Mouse (Mus musculus) fibroblast of lung, adult 2 months (primary cell): ENCODE measurements at regions not wholly inside any gene's neighbourhood (a gene's known extent, or its start where the extent isn't known, plus 50 kb on each side); places are given as distances from the start of the nearest gene placed in this dataset.
"Not testable (repeated sequence)": the region's sequence is repeated elsewhere in the genome, so short reads cannot be mapped to it uniquely, and the experiment has no call there.

Source experiments
- DNase-seq: peaks from one replicate; pipeline ENCODE4 v3.0.0-alpha.2; 2011; ENCODE audit warnings: low read depth

- DNase-seq = no peak
Measured at GRCm38 (mm10) chr6:14632837-14633236, 122.2 kb downstream of the Ppp1r3a start.

DNA sequence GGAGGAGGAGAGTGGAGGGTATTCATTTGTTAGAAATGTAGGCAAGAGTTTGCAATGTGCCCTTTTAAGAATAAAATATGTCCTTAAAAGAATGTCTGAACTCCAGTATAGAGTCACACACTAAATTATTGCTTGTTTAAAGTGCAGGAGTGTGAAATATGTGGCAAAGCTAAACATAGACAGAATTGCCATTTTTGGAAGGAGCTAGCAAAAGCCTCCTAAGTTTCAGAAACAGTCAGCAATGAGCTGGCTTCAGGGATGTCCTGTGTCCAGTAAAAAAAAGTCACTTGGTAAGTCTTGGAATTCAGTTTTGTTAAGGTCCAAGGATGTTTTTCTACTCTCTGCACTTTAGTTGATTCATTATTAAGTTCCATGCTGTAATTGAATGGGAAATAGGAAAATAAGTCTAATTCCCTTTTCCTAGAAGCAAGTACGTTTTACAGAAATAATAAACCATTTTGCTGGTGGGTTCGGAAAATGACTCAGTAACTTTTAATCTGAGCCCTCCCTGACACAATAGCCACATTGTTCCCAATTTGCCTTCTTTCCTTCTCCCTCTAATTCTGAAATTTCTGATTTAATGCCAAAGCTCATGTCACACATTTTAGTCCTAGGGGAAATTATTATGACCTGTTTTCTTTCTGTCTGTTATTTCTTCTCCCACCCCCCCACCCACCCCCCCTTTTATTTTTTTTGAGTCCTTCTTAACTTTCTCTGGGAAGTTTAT is 123.2 kb downstream of the Ppp1r3a start:
- peak; percentile 8 for DNase-seq

GRCm38 (mm10) chr6:14616629-14617028 is 138.4 kb downstream of the Ppp1r3a start:
- DNase-seq = no peak

DNA sequence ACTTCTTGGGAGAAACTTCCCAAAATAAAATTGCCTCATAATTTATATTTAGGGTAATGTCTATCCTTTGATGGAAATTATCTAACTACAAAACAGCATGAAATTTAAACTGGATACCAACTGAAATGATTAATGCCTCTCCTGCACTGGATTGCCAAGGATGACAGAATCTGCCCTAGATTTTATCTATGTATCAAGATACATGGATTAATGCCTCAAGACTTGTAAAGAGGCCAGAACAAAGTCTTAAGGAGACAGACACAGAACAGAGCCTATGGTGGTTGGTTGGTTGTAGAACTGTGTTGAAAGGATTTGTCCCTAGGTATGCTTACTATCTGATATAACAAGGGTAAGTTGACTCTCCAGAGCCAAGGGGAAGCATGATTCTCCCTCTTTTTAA is 147.0 kb downstream of the Ppp1r3a start:
- DNase-seq = no peak

DNA sequence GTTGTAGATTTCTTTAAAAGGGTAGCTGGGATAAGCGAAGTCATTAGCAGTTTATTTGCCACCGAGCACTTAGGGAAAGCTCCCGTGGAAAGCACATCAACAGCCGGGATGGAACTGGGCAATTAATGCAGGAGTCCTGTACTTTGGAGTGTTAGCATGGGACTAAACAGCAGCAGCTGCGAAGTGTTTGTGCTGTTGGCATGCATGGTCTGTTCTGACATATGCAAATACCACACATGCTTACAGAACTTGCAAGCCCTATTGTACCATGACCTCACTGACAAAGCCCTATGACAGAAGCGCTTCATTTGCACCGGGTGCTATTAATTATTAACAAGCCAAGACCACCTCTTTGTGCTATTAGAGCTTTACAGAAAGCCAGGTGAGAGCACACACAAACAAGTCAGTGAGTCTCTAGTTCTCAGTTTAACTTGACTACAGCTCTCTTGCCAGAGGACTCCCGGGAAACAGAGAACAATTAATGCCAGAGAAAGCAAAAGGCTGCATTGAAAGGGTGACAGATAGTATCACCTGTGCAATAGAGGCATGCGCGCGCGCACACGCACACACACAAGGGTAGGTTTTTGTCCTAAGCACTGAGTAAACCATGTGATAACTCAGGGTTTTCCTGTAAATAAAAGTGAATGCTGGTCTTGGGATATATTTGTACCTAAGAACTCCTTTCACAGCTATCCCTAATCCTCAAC is 154.4 kb downstream of the Ppp1r3a start:
- no peak for DNase-seq

GRCm38 (mm10) chr6:14596880-14597466 is 158.1 kb downstream of the Ppp1r3a start:
- DNase-seq = no peak

DNA sequence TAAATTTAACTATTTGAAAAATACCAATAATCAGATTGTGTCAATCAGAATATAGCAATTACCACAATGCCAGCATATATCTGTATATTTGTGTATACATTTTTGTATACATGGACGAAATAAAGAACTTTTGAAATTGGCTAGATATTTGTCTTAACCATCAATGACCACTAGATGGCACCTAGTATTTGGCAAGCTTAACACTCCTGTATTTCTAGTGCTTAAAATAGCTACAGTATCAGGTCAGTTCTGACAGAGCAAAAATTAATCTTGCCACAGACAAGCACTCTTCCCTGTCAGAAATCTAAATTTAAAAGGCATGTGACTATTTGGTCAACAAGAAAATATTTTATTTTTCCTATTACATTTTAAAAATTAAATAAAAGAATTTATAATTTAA is 169.2 kb downstream of the Ppp1r3a start:
- DNase-seq = peak; percentile 11

DNA sequence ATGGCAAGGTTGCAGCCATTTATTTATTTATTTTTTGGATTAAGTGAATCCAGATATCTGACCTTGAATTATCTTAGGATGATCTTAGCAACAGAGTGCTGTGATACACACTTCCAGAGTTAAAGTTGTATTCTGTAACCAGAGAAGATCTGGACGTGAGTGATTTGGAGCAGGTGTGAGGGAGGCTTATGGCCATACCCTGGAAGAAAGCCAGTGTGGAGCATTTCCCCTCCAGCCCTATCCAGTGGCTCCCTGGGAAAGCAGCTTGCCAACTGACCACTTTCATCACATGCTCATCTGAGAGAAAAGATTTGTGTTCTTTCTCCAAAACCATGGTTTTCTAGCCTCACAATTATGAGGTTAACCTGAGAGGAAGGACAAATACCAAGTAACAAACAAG is 171.2 kb downstream of the Ppp1r3a start:
- DNase-seq = no peak

- DNase-seq = no peak
Measured at GRCm38 (mm10) chr6:14574607-14575006, 180.5 kb downstream of the Ppp1r3a start.

DNA sequence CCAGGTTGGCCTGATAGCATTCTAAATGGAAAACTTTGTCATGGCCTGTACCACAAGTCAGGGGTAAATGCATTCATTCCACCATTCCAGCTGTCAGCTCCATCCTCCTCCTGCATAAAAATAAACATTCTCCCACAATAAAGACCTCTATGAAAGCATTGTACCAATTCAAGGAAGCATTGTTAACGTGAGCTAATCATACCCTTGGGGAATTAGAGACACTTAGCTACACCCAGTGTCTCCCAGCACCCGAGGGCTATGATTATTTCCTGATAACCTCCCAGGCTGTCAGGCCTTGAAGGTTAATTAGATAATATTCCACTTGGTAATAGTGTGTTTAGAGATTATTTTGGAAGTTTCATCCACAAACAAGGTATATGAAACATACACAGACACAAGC is 182.1 kb downstream of the Ppp1r3a start:
- no peak for DNase-seq

- no peak for DNase-seq
Measured at GRCm38 (mm10) chr6:14540333-14540732, 214.7 kb downstream of the Ppp1r3a start.

- no peak for DNase-seq
Measured at GRCm38 (mm10) chr6:14529096-14529495, 226.0 kb downstream of the Ppp1r3a start.

- DNase-seq = no peak
Measured at GRCm38 (mm10) chr6:14528564-14528963, 226.5 kb downstream of the Ppp1r3a start.

DNA sequence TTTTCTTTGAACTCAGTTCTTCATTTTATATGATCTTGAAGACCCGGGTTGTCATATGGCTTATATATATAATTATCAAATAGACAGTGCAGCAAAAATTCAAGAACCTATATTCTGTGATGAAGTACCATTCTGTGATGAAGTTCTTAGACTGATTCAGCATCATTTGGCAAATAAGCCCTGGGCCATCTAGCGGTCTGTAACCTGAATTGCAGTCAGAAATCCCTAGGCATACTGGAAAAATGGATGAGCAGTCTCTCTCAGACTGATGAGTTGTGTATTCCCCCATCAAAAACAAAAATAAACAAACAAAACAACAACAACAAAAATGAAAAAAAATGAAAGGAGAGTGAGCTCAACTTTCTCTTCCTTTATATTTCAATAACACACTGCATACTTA is 232.3 kb downstream of the Ppp1r3a start:
- DNase-seq = no peak

DNA sequence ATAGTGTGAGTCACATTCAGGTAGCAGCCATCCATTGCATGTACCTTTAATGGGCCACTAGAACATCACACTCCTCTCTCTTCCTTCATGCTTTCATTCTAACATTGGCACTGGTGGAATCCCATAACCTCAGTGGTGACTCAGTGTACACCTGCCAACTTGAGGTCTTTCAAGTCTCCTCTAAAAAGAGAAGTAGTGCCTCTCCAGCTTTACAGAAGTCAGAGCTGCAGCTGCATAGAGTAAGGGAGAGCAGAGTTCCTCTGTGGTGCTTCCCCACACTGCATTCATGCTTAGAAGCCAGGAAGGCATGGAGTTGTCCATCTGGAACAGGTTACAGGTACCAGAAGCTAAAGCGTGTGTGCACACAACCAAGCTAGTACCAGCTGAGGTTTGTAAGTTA is 233.8 kb downstream of the Ppp1r3a start:
- no peak for DNase-seq

DNA sequence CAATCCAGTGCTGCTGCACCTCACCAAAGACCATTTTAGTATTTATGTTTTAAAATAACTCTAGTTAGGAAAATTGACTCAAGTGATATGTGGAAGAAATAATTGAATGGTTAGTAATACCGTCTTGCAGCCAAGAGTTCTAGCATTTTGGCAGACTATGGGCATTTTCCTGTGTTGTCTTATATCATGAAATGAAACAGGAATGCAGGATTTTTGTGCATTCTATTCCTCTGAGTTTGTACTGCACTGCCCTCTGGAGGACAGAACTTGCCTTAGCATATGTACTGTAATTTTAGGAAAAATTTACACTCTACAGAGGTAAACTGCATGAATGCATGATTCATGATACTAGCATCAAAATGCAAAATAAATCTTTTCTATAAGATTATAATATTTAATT is 250.9 kb downstream of the Ppp1r3a start:
- DNase-seq = peak; percentile 49

- DNase-seq = no peak
Measured at GRCm38 (mm10) chr6:14500663-14501062, 254.4 kb downstream of the Ppp1r3a start.

GRCm38 (mm10) chr6:14499882-14500281 is 255.2 kb downstream of the Ppp1r3a start:
- not testable (repeated sequence) for DNase-seq

- DNase-seq = not testable (repeated sequence)
Measured at GRCm38 (mm10) chr6:14486642-14487041, 268.4 kb downstream of the Ppp1r3a start.

- DNase-seq = no peak
Measured at GRCm38 (mm10) chr6:14456394-14456793, 298.7 kb downstream of the Ppp1r3a start.

DNA sequence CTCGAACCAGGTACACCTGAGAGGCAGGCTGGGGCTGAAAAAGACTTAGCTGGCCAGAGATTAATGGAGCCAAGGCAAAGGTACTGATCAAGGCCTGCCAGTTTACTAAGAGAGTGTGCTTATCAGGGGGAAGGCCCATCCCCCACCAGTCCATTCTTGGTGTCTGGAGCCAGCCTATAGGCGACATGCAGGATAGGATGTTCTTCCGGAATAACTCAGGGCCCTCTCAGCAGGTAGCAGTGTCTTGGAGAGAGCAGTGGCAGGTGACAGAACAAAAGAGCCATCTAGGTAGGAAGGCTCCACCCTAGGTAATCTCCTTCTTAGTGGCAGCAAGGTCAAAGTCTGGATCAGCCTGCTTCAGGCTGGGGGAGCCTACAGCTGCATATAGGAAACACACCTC is 301.8 kb downstream of the Ppp1r3a start:
- DNase-seq = not testable (repeated sequence)

DNA sequence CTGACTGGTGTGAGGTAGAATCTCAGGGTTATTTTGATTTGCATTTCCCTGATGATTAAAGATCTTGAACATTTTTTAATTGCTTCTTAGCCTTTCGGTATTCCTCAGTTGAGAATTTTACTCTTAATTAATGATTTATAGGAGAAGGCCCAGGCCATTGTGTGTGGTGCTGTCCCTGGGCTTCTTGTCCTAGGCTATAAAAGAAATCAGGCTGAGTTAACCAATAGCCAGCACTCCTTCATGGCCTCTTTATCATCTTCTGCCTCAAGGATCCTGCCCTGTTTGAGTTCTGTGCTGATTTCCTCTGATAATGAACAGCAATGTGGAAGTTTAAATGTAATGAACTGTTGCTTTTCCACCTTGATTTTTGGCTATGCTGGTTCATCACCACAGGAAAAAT is 323.3 kb downstream of the Ppp1r3a start:
- no peak for DNase-seq

- no peak for DNase-seq
Measured at GRCm38 (mm10) chr6:14409772-14410171, 345.3 kb downstream of the Ppp1r3a start.
